Comparison of ENCODE assay signal across 9 mouse cellular contexts in the genomic region with DNA sequence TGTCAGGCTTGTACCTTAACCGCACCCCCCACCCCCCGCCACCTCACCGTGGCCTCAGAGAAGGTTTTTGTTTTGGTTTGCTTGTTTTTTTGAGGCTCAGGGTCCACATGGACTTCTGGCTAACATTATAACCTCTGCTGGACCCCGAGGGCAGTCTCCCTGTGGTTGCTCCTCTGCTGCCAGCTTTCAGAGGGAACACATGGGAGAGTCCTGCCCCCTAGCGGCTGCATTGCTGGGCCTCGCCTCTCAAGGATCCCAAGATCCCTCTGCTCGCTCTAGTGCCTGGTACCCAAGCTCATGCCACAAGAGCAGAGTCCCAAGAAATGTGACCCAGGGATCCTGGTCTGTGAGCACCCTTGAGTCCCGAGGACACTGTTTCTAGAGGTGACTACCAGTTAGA. TPM values are rescaled to one million over a fixed set of nuclear protein-coding genes. Genes with fewer than 3 reads are reported as not detected.
DNase-seq lines count a peak whose midpoint lies in the region; ATAC-seq and TF ChIP-seq lines count a peak whose summit lies in the region.
"Had no signal": no experiment of that assay in that cellular context is flagged by ENCODE, and none has a peak within 500 bp of the region (broad histone marks: within the 10 kb centered on the region; RNA-seq: fewer than 3 reads in every experiment).

No protein-coding gene starts in this region.

- no peak for ATAC-seq in heart, embryonic 11.5 days (replicated peaks; ENCODE audit: insufficient number of reproducible peaks, low FRiP score, low TSS enrichment)
- ATAC-seq in midbrain, postnatal 0 days (ENCODE audit: low FRiP score): no peak

- H3K4me2 ChIP-seq in heart, embryonic 11.5 days: no peak overlapping the region
- no peak overlapping the region for H3K4me2 ChIP-seq in midbrain, postnatal 0 days (ENCODE audit: low read depth, low read length, poor library complexity, severe bottlenecking)
- H3K4me2 ChIP-seq: embryonic facial prominence, embryonic 15.5 days had no signal

- peak; percentile 84 for TF ChIP-seq CTCF in C2C12 (IDR thresholded peaks at IDR 0.05; ENCODE audit: control insufficient read depth, insufficient read depth, insufficient read length)
- TF ChIP-seq CTCF in embryonic fibroblast, embryonic 13.5 days (IDR thresholded peaks at IDR 0.05; ENCODE audit: borderline replicate concordance, insufficient read depth, low read length): peak; percentile 64
- peak; percentile 65 for TF ChIP-seq CTCF in midbrain, postnatal 0 days (IDR thresholded peaks at IDR 0.05)

- H3K27me3 ChIP-seq in heart, embryonic 11.5 days (ENCODE audit: control insufficient read depth, insufficient read depth, low read length): 0 out of 2 replicates have a peak, but pooled peaks cover 2% of the 10 kb centered on the region
- H3K27me3 ChIP-seq in C2C12 (ENCODE audit: control insufficient read depth, insufficient read depth, insufficient read length): no peaks in the 10 kb centered on the region
- H3K27me3 ChIP-seq in midbrain, postnatal 0 days (ENCODE audit: insufficient read depth, low read length): no peaks in the 10 kb centered on the region
- H3K27me3 ChIP-seq: embryonic facial prominence, embryonic 15.5 days had no signal

- no peak overlapping the region for H3K27ac ChIP-seq in heart, embryonic 11.5 days (ENCODE audit: low read depth, low read length)
- H3K27ac ChIP-seq in embryonic fibroblast, embryonic 13.5 days (ENCODE audit: insufficient read depth, low read length): no peak overlapping the region
- no peak overlapping the region for H3K27ac ChIP-seq in midbrain, postnatal 0 days (ENCODE audit: low read depth, low read length)
- H3K27ac ChIP-seq: embryonic facial prominence, embryonic 15.5 days had no signal

- DNase-seq in heart, postnatal 14 days: peak; percentile 46 to 61
- peak; percentile 72 for DNase-seq in adipocyte (ENCODE audit: low spot score)
- peak; percentile 75 to 80 for DNase-seq in kidney, postnatal 25 days
- peak; percentile 56 for DNase-seq in midbrain, postnatal 0 days (ENCODE audit: low spot score)
- DNase-seq in thymus, postnatal 4 days: peak; percentile 75

- H3K4me1 ChIP-seq in heart, embryonic 11.5 days (ENCODE audit: control insufficient read depth, insufficient read depth, low read length): no peaks in the 10 kb centered on the region
- H3K4me1 ChIP-seq in embryonic fibroblast, embryonic 13.5 days (ENCODE audit: control insufficient read depth, insufficient read depth, low read length): no peaks in the 10 kb centered on the region
- peaks cover 15% of the 10 kb centered on the region; the same call in 1 of the 2 replicates for H3K4me1 ChIP-seq in midbrain, postnatal 0 days (ENCODE audit: insufficient read depth, low read length)

- H3K79me3 ChIP-seq in C2C12 (ENCODE audit: low read depth): no peaks in the 10 kb centered on the region

- intact Hi-C loops in heart, postnatal 14 days (cut with DNase I): loop anchor here (5.0 kb wide), 2 partner anchors 163 to 183 kb away; no protein-coding TSS in a partner anchor

- no peak for TF ChIP-seq POLR2A in embryonic fibroblast, embryonic 13.5 days (IDR thresholded peaks at IDR 0.05; ENCODE audit: low read depth, low read length)

- no peak overlapping the region for H3ac ChIP-seq in C2C12 (ENCODE audit: control insufficient read depth, insufficient read length, low read depth)

- no peaks in the 10 kb centered on the region for H3K36me3 ChIP-seq in heart, embryonic 11.5 days (ENCODE audit: control insufficient read depth, insufficient read depth, low read length)
- H3K36me3 ChIP-seq in C2C12 (ENCODE audit: control insufficient read depth, insufficient read depth): no peaks in the 10 kb centered on the region
- no peaks in the 10 kb centered on the region for H3K36me3 ChIP-seq in midbrain, postnatal 0 days (ENCODE audit: insufficient read depth, low read length)
- H3K36me3 ChIP-seq: embryonic facial prominence, embryonic 15.5 days had no signal

- 39% methylated on average over 8 of the region's 8 CpGs for whole genome bisulfite sequencing in heart, embryonic 11.5 days (ENCODE audit: insufficient replicate concordance)
- WGBS in midbrain, postnatal 0 days: 40% methylated on average over 8 of the region's 8 CpGs

- H3K9me3 ChIP-seq in heart, embryonic 11.5 days (replicated peaks; ENCODE audit: control insufficient read depth, low read length): no peaks in the 10 kb centered on the region
- no peaks in the 10 kb centered on the region for H3K9me3 ChIP-seq in midbrain, postnatal 0 days (ENCODE audit: low read length)
- H3K9me3 ChIP-seq: embryonic facial prominence, embryonic 15.5 days had no signal

- no peak overlapping the region for H3K9ac ChIP-seq in heart, embryonic 11.5 days (ENCODE audit: low read depth, low read length)
- no peak overlapping the region for H3K9ac ChIP-seq in midbrain, postnatal 0 days (replicated peaks; ENCODE audit: low read length, poor library complexity, severe bottlenecking)
- H3K9ac ChIP-seq: embryonic facial prominence, embryonic 15.5 days had no signal

- H3K4me3 ChIP-seq in heart, embryonic 11.5 days (ENCODE audit: low read depth, low read length): no peak overlapping the region
- H3K4me3 ChIP-seq in C2C12 (ENCODE audit: insufficient read depth, poor library complexity, severe bottlenecking): no peak overlapping the region
- no peak overlapping the region for H3K4me3 ChIP-seq in embryonic fibroblast, embryonic 13.5 days (ENCODE audit: insufficient read depth, low read length)
- no peak overlapping the region for H3K4me3 ChIP-seq in midbrain, postnatal 0 days (ENCODE audit: low read depth, low read length)
- H3K4me3 ChIP-seq: embryonic facial prominence, embryonic 15.5 days had no signal

- no peaks in the 10 kb centered on the region for H3K79me2 ChIP-seq in C2C12 (ENCODE audit: control insufficient read depth, insufficient read depth)

TF ChIP-seq in C2C12, 6 proteins besides CTCF, POLR2A, EP300 and RAD21:
- TF ChIP-seq MYOG (IDR thresholded peaks at IDR 0.05; ENCODE audit: control insufficient read depth, extremely low read depth, insufficient read length) (no peak), USF1 (IDR thresholded peaks at IDR 0.05; ENCODE audit: low read depth) (no peak)
TF ChIP-seq in C2C12: peak in this region for 0.

RNA-seq across cellular contexts. Expression of gene Sfmbt1, which starts 15.0 kb away (rescaled TPM):
- 10 to 100 TPM; 11.6 to 12.9 TPM for total RNA-seq in heart, postnatal 14 days (2021)
- 12.0 and 13.2 TPM in 2 replicates for polyA plus RNA-seq in heart, embryonic 11.5 days (2014; fragmentation: Nextera tagmentation; extraction: Ambion mirVana)
- 5.1 TPM for polyA plus RNA-seq in C2C12 (2012; fragmentation: generic; extraction: Trizol)
- polyA plus RNA-seq in embryonic fibroblast, embryonic 13.5 days (2011; ENCODE audit: insufficient read length, low read depth, missing spikeins): 8.2 and 9.6 TPM in 2 replicates
- total RNA-seq in midbrain, postnatal 0 days (2014; rRNA removed): 9.2 and 13.7 TPM in 2 replicates
- 14.0 and 16.2 TPM in 2 replicates for polyA plus RNA-seq in midbrain, postnatal 0 days (2015; fragmentation: Nextera tagmentation; extraction: Ambion mirVana)

RNA-seq across cellular contexts. Expression of gene Rft1, which starts 45.5 kb away (rescaled TPM):
- total RNA-seq in heart, postnatal 14 days (2021): 1 to 10 TPM; 9.2 to 9.5 TPM
- polyA plus RNA-seq in heart, embryonic 11.5 days (2014; fragmentation: Nextera tagmentation; extraction: Ambion mirVana): 10.3 and 12.3 TPM in 2 replicates
- polyA plus RNA-seq in C2C12 (2012; fragmentation: generic; extraction: Trizol): 13.4 TPM
- polyA plus RNA-seq in embryonic fibroblast, embryonic 13.5 days (2011; ENCODE audit: insufficient read length, low read depth, missing spikeins): 18.2 and 20.4 TPM in 2 replicates
- total RNA-seq in midbrain, postnatal 0 days (2014; rRNA removed): 12.3 and 12.6 TPM in 2 replicates
- polyA plus RNA-seq in midbrain, postnatal 0 days (2015; fragmentation: Nextera tagmentation; extraction: Ambion mirVana): 9.6 TPM in 2 replicates
